Mouse (Mus musculus) small intestine, adult 2 months (tissue): ENCODE data around the gene Sstr5.

Experiments
- CTCF ChIP-seq: fragments of 200-500 bp; IDR thresholded peaks from 2 replicates; pipeline ENCODE4 v1.5.1; 2012; ENCODE audit warnings: low read depth, mild to moderate bottlenecking, control low read depth, inconsistent platforms, low read length, moderate library complexity, mixed read lengths; ENCODE audit not compliant: insufficient replicate concordance, insufficient read length; ENCODE audit errors: extremely low read depth
- POLR2A ChIP-seq: fragments of 200-500 bp; IDR thresholded peaks from 2 replicates; pipeline ENCODE4 v1.6.1; 2012; ENCODE audit warnings: low read depth, mild to moderate bottlenecking, control low read depth, inconsistent platforms, low read length, moderate library complexity

- TF ChIP-seq POLR2A (no peak), CTCF (no peak)
Observed at GRCm38 (mm10) chr17:25480820-25481219, 16.3 kb downstream of the Sstr5 start.
